Comparison of ENCODE assay signal across 11 mouse cellular contexts in genomic region chr11:94996101-94996500, GRCm38 (mm10). TPM values are rescaled to one million over a fixed set of nuclear protein-coding genes. Genes with fewer than 3 reads are reported as not detected.
DNase-seq lines count a peak whose midpoint lies in the region; ATAC-seq lines count a peak whose summit lies in the region.
"Had no signal": no experiment of that assay in that cellular context is flagged by ENCODE, and none has a peak within 500 bp of the region (broad histone marks: within the 10 kb centered on the region; RNA-seq: fewer than 3 reads in every experiment).

No protein-coding gene starts in this region.

- H3K27me3 ChIP-seq in heart, embryonic 14.5 days (ENCODE audit: control insufficient read depth, insufficient read depth, low read length): no peaks in the 10 kb centered on the region
- H3K27me3 ChIP-seq in forebrain, embryonic 16.5 days (replicated peaks; ENCODE audit: control insufficient read depth, insufficient read depth, low read length): no peaks in the 10 kb centered on the region
- no peaks in the 10 kb centered on the region for H3K27me3 ChIP-seq in midbrain, embryonic 12.5 days

- H3K4me1 ChIP-seq in heart, embryonic 14.5 days (ENCODE audit: control insufficient read depth in 2 of 2, insufficient read depth in 2 of 2, low read length in 2 of 2): peaks cover 33 to 57% of the 10 kb centered on the region in 2 experiments
- peaks cover 56% of the 10 kb centered on the region for H3K4me1 ChIP-seq in forebrain, embryonic 16.5 days (replicated peaks; ENCODE audit: control insufficient read depth, insufficient read depth, low read length)
- peaks cover 63% of the 10 kb centered on the region for H3K4me1 ChIP-seq in midbrain, embryonic 12.5 days

- H3K36me3 ChIP-seq in heart, embryonic 14.5 days (ENCODE audit: control insufficient read depth, insufficient read depth, low read length): peaks cover 67% of the 10 kb centered on the region
- peaks cover 12% of the 10 kb centered on the region; the same call in 1 of the 2 replicates for H3K36me3 ChIP-seq in forebrain, embryonic 16.5 days (ENCODE audit: control insufficient read depth, insufficient read depth)
- peaks cover 43% of the 10 kb centered on the region for H3K36me3 ChIP-seq in midbrain, embryonic 12.5 days

- H3K4me3 ChIP-seq in heart, embryonic 14.5 days (ENCODE audit: control insufficient read depth in 1 of 2, insufficient read depth in 1 of 2, low read depth in 1 of 2, low read length in 2 of 2): no peak overlapping the region
- no peak overlapping the region for H3K4me3 ChIP-seq in forebrain, embryonic 16.5 days (replicated peaks; ENCODE audit: low read length)
- H3K4me3 ChIP-seq in midbrain, embryonic 12.5 days: no peak overlapping the region

- ATAC-seq in heart, embryonic 14.5 days (ENCODE audit: insufficient number of reproducible peaks, insufficient read depth, low FRiP score, low read depth): no peak
- ATAC-seq in forebrain, embryonic 16.5 days: no peak
- ATAC-seq in midbrain, embryonic 12.5 days (ENCODE audit: low FRiP score, low read depth): no peak

- WGBS in heart, embryonic 14.5 days: 81% methylated on average over 8 of the region's 8 CpGs
- 85% methylated on average over 8 of the region's 8 CpGs for WGBS in forebrain, embryonic 16.5 days
- 89% methylated on average over 8 of the region's 8 CpGs for WGBS in midbrain, embryonic 12.5 days

- no peak for DNase-seq in heart, adult 9 months (ENCODE audit: low spot score in 2 of 2)
- peak; percentile 80 for DNase-seq in brain, adult 2 months (ENCODE audit: low read depth, low spot score)
- DNase-seq in layer of hippocampus, adult 8-10 months (ENCODE audit: low spot score in 2 of 2): no peak
- DNase-seq in right cerebral cortex, postnatal 14 days: no peak
- DNase-seq in kidney, postnatal 36 days: no peak
- DNase-seq: kidney, postnatal 14 days had no signal

- peak overlapping the region; percentile 96 for H3K4me2 ChIP-seq in heart, embryonic 14.5 days (ENCODE audit: low read length)
- H3K4me2 ChIP-seq in forebrain, embryonic 16.5 days (ENCODE audit: low read length): peak overlapping the region; percentile 97
- peak overlapping the region; percentile 98 for H3K4me2 ChIP-seq in midbrain, embryonic 12.5 days (replicated peaks)

- H3K27ac ChIP-seq in heart, embryonic 14.5 days (replicated peaks in 1 of 2; ENCODE audit: control insufficient read depth in 1 of 2, insufficient read depth in 1 of 2, low read depth in 2 of 2, low read length in 2 of 2): no peak overlapping the region
- no peak overlapping the region for H3K27ac ChIP-seq in forebrain, embryonic 16.5 days (ENCODE audit: low read length)
- H3K27ac ChIP-seq in midbrain, embryonic 12.5 days (replicated peaks): no peak overlapping the region

- H3K9me3 ChIP-seq in heart, embryonic 14.5 days (ENCODE audit: control insufficient read depth, low read length): no peaks in the 10 kb centered on the region
- no peaks in the 10 kb centered on the region for H3K9me3 ChIP-seq in forebrain, embryonic 16.5 days (ENCODE audit: control insufficient read depth, low read length)
- no peaks in the 10 kb centered on the region for H3K9me3 ChIP-seq in midbrain, embryonic 12.5 days

- no peak overlapping the region for H3K9ac ChIP-seq in heart, embryonic 14.5 days (ENCODE audit: low read length)
- no peak overlapping the region for H3K9ac ChIP-seq in forebrain, embryonic 16.5 days (replicated peaks; ENCODE audit: low read depth, low read length)
- H3K9ac ChIP-seq in midbrain, embryonic 12.5 days (replicated peaks): no peak overlapping the region

RNA-seq across cellular contexts. Expression of gene Ppp1r9b, which starts 5.3 kb away (rescaled TPM):
- 8.1 and 8.6 TPM in 2 replicates for polyA plus RNA-seq in heart, embryonic 14.5 days (2014; fragmentation: Nextera tagmentation; extraction: Ambion mirVana)
- 22.0 and 22.4 TPM in 2 replicates for polyA plus RNA-seq in forebrain, embryonic 16.5 days (2015; fragmentation: Nextera tagmentation; extraction: Ambion mirVana)
- polyA plus RNA-seq in midbrain, embryonic 12.5 days (2016; fragmentation: Nextera tagmentation; extraction: Ambion mirVana): 15.7 and 17.7 TPM in 2 replicates
- total RNA-seq in layer of hippocampus, adult 8-10 months (2022): 100 to 1,000 TPM; 819 to 832 (median 829) TPM

RNA-seq across cellular contexts. Expression of gene Samd14, which starts 13.6 kb away (rescaled TPM):
- polyA plus RNA-seq in heart, embryonic 14.5 days (2014; fragmentation: Nextera tagmentation; extraction: Ambion mirVana): 8.5 and 10.1 TPM in 2 replicates
- polyA plus RNA-seq in forebrain, embryonic 16.5 days (2015; fragmentation: Nextera tagmentation; extraction: Ambion mirVana): 123 and 134 TPM in 2 replicates
- polyA plus RNA-seq in midbrain, embryonic 12.5 days (2016; fragmentation: Nextera tagmentation; extraction: Ambion mirVana): 93.5 and 100 TPM in 2 replicates
- 10 to 100 TPM; 33.9 to 40.0 (median 36.4) TPM for total RNA-seq in layer of hippocampus, adult 8-10 months (2022)

RNA-seq across cellular contexts. Expression of gene Sgca, which starts 20.0 kb away (rescaled TPM):
- polyA plus RNA-seq in heart, embryonic 14.5 days (2014; fragmentation: Nextera tagmentation; extraction: Ambion mirVana): 34.6 and 36.7 TPM in 2 replicates
- polyA plus RNA-seq in forebrain, embryonic 16.5 days (2015; fragmentation: Nextera tagmentation; extraction: Ambion mirVana): 0.19 and 0.58 TPM in 2 replicates
- polyA plus RNA-seq in midbrain, embryonic 12.5 days (2016; fragmentation: Nextera tagmentation; extraction: Ambion mirVana): not detected in 2 replicates
- total RNA-seq in layer of hippocampus, adult 8-10 months (2022): under 1 TPM in 2 of 4 experiments, not detected in 2; 0.23 to 0.56 TPM
- total RNA-seq: megakaryocyte-erythroid progenitor cell, adult 5-6 weeks had no signal

RNA-seq across cellular contexts. Expression of gene Hils1, which starts 28.7 kb away (rescaled TPM):
- 0.24 TPM in 2 replicates for polyA plus RNA-seq in heart, embryonic 14.5 days (2014; fragmentation: Nextera tagmentation; extraction: Ambion mirVana)
- polyA plus RNA-seq in forebrain, embryonic 16.5 days (2015; fragmentation: Nextera tagmentation; extraction: Ambion mirVana): not detected in 2 replicates
- polyA plus RNA-seq in midbrain, embryonic 12.5 days (2016; fragmentation: Nextera tagmentation; extraction: Ambion mirVana): not detected in 2 replicates
- not detected for total RNA-seq in layer of hippocampus, adult 8-10 months (2022)
- total RNA-seq: gastrocnemius, adult 8-10 months; megakaryocyte-erythroid progenitor cell, adult 5-6 weeks had no signal

RNA-seq across cellular contexts. Expression of gene Pdk2, which starts 45.1 kb away (rescaled TPM):
- 112 and 113 TPM in 2 replicates for polyA plus RNA-seq in heart, embryonic 14.5 days (2014; fragmentation: Nextera tagmentation; extraction: Ambion mirVana)
- 27.6 and 29.2 TPM in 2 replicates for polyA plus RNA-seq in forebrain, embryonic 16.5 days (2015; fragmentation: Nextera tagmentation; extraction: Ambion mirVana)
- 19.1 and 22.7 TPM in 2 replicates for polyA plus RNA-seq in midbrain, embryonic 12.5 days (2016; fragmentation: Nextera tagmentation; extraction: Ambion mirVana)
- total RNA-seq in layer of hippocampus, adult 8-10 months (2022): 100 to 1,000 TPM; 116 to 134 (median 123) TPM

Comparison
In these comparisons a context has a peak if more than half of its experiments do, and no peak if none do; other contexts are left out.
1. RNA of gene Sgca, which starts 20.0 kb away (polyA plus RNA-seq): 34.6 to 36.7 TPM in heart, embryonic 14.5 days; 0.19 to 0.58 TPM in forebrain, embryonic 16.5 days and not detected in midbrain, embryonic 12.5 days; every median in the first group is over 10 times any median in the second.
2. Peak in every context shown above with its lines, with median percentiles within 50 percentile points of each other: H3K4me2 ChIP-seq.